Mouse (Mus musculus) telencephalon, adult 2 months (tissue): Measurements from ENCODE around the gene Fam186a.
"Not testable (repeated sequence)": the region's sequence is repeated elsewhere in the genome, so short reads cannot be mapped to it uniquely, and the experiment has no call there.

ENCODE experiments used
- DNase-seq: peaks from one replicate; pipeline ENCODE4 v3.0.0-alpha.2; 2011; ENCODE audit warnings: low read depth, low spot score

The Fam186a gene

GRCm38 (mm10) chr15:99934501-99934900 lies 32.4 kb downstream of the Fam186a start:
- DNase-seq = no peak

GRCm38 (mm10) chr15:99931231-99931630 lies 35.6 kb downstream of the Fam186a start:
- DNase-seq = no peak

DNA sequence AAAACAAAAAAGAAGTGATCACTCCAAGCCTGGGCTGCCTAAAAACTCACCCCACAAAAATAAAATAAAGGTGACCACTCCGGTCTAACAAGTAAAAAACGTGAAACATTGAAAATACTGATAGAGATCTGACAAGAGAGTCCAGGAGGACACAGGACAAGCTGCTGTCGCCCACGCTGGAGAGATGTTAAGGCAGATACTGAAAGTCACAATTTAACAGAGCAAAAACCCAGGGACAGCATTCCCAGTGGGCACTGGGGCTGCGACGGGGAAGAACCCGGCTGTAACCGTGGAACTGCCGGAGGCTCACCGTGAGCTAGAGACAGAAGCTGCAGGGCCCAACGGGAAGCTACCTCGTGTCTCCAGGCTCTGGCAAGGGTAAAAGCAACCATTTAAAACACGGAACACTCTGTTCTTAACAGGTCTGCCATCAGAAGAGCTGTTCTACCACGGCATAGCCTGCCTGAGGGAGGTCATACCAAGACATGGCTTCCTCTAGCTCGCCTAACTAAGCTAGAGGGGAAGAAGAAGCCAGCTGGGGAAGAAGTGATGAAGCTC lies 47.2 kb downstream of the Fam186a start:
- DNase-seq = no peak

DNA sequence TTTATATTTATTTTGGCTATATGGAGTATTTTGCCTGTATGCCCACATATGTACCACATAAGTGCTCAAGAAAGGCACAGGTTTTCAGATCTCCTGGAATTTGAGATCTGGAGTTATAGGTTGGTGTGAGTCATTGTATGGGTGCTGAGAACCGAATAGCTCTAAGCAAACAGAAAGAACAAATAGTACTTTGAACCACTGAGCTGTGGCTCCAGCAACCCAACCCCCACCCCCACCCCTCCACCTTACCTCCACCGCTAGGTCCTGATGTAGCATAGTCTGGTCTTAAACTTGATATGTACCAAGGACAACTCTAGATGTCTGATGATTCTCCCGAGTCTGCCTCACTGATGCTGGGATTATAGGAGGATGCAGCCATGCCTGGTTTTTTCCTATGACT lies 49.6 kb downstream of the Fam186a start:
- DNase-seq = no peak

- no peak for DNase-seq
These were observed 52.2 kb downstream of the Fam186a start for GRCm38 (mm10) chr15:99914613-99915012.

DNA sequence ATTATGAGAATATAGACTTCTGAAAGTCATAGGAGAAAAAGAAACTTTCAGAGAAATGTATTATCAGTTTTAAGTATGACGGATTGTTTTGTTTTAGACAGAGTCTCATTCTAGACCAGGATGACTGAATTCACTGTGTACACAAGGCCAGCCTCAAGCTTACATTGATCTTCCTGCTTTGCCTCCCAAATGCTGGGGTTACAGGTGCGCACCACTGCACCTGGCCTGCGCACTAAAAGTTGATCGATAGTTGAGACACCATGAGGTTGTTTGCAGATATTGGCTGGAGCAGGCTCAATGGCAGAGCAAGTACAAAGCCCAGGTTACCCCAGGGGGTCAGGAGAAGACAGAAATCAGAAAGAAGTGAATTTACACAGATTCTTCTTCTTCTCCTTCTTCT lies 55.1 kb downstream of the Fam186a start:
- DNase-seq = no peak

DNA sequence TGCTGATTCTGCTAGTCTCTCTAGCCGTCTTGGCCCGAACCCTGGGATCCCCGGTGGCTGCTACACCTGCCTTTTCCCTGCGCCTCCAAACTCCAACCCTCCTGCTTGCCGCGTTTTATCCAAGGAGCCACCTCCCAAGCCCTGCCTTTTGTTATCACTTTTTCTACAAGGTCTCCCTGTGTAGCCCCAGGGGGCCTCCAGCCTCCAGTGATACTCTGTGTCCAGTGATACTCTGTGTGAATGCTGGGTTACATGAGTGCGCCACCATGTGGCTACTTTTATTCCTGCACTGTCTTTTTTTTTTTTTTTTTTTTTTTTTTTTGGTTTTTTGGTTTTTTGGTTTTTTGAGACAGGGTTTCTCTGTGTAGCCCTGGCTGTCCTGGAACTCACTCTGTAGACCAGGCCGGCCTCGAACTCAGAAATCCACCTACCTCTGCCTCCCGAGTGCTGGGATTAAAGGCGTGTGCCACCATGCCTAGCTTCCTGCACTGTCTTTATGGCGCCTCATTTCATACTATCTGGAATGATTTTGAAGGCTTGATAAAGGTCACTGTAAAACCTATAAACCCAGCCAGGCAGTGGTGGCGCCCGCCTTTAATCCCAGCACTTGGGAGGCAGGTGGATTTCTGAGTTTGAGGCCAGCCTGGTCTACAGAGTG lies 57.4 kb downstream of the Fam186a start:
- not testable (repeated sequence) for DNase-seq

- no peak for DNase-seq
These were observed 59.3 kb downstream of the Fam186a start for GRCm38 (mm10) chr15:99907514-99907913.

DNA sequence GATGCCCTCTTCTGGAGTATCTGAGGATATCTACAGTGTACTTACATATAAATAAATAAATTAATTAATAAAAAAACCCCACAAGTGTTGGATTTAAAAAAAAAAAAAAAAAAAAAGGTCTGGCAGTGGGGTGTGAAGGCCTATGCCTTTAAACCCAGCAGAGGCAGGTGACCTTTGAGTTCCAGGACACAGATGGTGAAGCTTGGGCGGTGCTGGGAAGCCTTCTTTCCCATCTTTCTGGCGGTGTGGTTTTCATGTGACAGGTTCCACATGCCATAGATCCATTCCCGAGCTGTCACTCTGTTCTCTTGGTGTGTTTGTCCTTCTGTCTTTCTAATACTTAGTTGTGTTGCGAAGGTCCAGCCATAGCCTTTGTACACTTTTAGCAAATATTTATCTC lies 59.8 kb downstream of the Fam186a start:
- no peak for DNase-seq

DNA sequence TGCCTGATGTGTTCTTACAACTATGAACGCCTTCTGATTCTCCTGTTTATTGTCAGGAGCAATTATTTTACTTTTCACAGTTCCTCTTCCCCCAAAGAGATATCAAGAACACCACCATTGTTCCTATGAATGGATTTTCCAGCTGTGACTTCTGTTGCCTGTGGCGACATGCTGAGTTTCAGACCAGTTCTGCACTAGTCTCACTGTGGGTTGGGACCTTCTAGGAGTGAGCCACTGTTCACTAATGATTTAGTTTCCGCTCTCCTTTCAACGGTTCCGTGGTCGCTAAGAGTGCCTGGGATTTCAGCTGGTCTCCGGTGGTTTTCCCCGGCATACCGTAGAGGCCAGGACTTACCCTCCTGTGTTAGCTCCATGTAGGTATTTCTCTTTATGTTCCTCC lies 62.0 kb downstream of the Fam186a start:
- no peak for DNase-seq

DNA sequence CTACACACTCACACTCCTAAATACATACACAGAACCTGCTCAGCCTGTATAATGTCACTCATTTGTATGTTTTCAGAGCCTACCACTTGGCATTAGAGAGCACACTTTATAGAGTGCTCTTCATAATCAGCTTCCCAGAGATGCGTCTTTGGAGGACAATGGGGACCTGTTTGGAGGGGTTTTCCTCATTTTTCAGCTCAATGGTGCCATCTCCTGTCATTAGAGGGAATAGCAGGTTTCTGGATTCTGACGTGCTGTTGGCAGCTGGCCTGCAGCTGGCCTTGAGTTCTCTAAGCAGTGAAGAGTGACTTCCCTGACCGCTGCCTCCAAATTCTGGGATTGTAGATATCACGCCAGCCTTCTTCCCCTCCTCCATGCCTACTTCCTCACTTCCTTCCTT lies 62.5 kb downstream of the Fam186a start:
- DNase-seq = peak; percentile 33

- DNase-seq = no peak
These were observed 63.6 kb downstream of the Fam186a start for GRCm38 (mm10) chr15:99903227-99903626.

DNA sequence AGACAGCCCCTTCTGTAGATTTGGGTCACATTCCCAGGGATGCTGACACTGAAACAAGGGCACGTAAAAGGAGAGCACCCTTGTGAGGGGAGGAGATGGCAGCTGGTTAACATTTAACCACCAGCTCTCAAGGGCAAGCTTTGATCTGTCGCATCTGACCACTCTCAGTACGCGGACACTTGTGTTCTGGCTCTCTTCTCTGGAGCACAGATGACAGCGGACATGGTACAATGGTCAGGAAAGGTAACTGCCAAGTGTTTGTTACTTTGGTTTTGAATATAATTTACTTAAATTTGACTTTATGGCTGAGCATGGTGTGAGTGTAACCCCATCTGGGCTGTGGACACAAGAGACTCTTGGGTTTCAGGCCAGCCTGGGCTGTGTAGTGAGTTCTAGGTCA lies 64.1 kb downstream of the Fam186a start:
- no peak for DNase-seq

DNA sequence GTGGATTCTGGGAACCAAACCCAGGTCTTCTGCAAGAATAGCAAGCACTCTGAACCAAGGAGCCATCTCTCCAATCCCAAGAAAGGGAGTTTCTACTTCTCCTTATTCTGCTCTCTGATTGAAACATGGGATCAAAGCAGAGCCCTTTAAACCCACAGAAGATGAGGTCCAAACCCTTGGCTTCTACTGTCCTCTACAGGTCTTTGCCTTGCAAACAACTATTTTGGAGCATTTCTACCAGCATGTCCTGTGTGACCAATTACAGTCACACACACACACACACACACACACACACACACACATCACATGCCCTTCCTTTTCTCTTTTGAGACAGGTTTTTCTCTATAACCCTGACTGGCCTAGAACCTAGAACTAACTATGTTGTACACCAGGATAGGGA lies 70.2 kb downstream of the Fam186a start:
- no peak for DNase-seq

DNA sequence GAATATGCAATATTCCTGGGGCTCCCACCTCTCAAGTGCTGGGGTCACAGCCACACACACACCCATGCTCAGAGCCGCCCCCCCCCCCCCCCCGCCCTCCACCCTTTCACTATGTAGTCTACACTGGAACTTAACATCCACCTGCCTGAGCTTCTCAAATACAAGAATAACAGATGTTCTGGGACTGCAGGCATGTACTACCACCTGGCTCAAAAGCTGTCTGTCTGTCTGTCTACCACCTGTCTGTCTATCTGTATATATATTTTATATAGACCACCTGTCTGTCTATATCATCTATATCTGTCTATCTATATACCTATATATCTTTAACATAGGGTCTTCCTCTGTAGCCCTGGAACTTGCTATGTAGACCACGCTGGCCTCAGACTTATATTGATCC lies 75.5 kb downstream of the Fam186a start:
- DNase-seq = no peak

GRCm38 (mm10) chr15:99890412-99891236 lies 76.2 kb downstream of the Fam186a start:
- no peak for DNase-seq

- no peak for DNase-seq
These were observed 77.5 kb downstream of the Fam186a start for GRCm38 (mm10) chr15:99889275-99889874.

- DNase-seq = not testable (repeated sequence)
These were observed 79.7 kb downstream of the Fam186a start for GRCm38 (mm10) chr15:99887130-99887529.

DNA sequence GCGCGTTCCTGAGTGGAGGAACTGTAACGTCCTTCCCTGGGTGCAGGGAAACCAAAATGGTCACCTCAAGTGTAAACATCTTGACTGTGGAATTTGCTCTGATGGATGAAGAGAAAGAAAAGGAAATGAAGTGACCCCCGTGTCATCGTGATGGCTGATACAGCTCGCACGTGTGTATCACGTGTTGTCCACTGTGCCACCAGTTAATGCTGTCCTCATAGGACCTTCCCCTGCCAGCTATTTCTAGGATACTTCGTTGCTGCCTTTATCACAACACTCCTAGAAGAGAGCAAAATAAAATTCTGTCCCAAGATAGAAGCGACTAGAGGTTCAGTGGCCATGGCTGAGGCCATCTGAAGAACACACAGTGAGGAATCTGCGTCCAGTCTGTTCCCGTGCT lies 82.8 kb downstream of the Fam186a start:
- DNase-seq = no peak

GRCm38 (mm10) chr15:99878541-99878940 lies 88.3 kb downstream of the Fam186a start:
- DNase-seq = no peak

DNA sequence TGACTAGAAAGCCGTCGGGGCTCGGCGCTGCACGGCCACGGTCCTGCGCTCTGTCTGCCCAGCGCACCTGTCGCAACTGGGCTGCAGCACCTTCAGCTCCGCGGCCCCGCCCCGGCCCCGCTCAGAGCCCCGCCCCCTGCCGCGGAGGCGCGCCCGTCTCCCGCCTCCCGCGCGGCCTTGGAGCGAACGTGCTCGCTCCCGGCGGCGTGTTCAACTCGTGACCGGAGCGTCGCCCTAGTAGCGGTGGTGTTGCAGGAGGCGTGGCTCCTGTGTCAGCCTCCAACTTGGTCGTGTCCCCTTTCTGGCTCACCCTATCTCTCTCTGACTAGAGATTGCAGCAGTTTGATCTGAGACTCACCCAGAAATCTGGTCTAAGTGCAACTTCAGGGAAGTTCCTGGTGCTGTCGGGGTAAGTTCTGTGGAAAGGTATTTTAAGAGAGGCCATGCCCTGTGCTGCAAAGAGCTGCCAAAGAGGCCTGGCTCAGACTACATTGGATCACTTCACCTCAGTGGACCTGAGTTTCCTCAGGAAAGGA lies 91.5 kb downstream of the Fam186a start, which contains the start of gene Lima1:
Lima1 (minus strand) TSS at position 123 of the 536 bp plus-strand sequence.
- DNase-seq = peak; percentile 61
